Mouse (Mus musculus) fibroblast of lung, adult 2 months (primary cell): Measurements from ENCODE around the gene Cxcl12.
A peak's percentile ranks its signal among the peaks of the same experiment; 100 is the strongest.

ENCODE experiments used
- DNase-seq: peaks from one replicate; pipeline ENCODE4 v3.0.0-alpha.2; 2011; ENCODE audit warnings: low read depth

Cxcl12 gene

GRCm38 (mm10) chr6:117175113-117175793 lies 6.9 kb downstream of the Cxcl12 start:
- DNase-seq = no peak

DNA sequence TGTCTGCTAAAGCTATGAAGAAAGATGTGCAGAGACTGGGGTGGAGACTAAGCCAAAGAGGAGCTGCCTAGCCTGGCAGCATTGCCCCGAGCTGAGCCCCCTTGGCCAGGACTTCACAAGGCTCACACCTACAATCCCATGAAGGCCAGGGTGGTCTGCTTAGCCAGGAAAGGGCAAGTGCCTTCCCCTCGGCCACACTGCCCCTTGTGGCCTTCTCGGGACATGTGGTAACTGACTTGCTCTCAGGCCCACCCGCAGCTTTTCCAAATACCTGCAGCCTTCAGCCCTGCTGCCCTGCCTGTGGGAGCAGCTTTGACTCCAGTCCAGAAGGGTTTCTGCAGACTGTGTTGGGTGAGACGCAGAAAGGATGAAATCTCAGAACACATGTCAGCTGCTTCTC lies 8.1 kb downstream of the Cxcl12 start:
- DNase-seq = no peak

GRCm38 (mm10) chr6:117180303-117180702 lies 12.0 kb downstream of the Cxcl12 start:
- no peak for DNase-seq

- no peak for DNase-seq
These were observed 17.0 kb downstream of the Cxcl12 start for GRCm38 (mm10) chr6:117185381-117185780.

- DNase-seq = no peak
These were observed 22.1 kb downstream of the Cxcl12 start for GRCm38 (mm10) chr6:117190453-117190852.

DNA sequence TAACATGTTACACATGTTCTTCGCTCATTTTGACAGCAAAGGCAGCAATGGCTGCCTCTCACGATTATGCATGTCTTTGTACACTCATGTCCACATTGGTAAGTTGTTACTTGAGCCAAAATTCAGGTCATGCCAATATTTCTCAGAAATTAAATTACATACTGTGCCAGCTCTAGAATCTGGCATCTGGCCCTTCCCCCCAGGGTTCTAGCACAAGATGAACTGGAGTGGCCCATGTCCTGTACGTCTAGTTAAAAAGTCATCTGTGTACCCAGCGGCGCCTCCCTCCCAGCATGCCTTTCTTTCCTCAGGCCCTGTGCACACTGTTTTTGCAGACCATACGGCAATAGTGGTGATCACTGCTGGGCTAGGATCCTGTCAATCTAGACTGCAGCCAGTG lies 23.4 kb downstream of the Cxcl12 start:
- no peak for DNase-seq

- DNase-seq = no peak
These were observed 24.3 kb downstream of the Cxcl12 start for GRCm38 (mm10) chr6:117192678-117193077.

- no peak for DNase-seq
These were observed 26.9 kb downstream of the Cxcl12 start for GRCm38 (mm10) chr6:117195270-117195669.

- no peak for DNase-seq
These were observed 30.5 kb downstream of the Cxcl12 start for GRCm38 (mm10) chr6:117198871-117199270.

- DNase-seq = no peak
These were observed 31.4 kb downstream of the Cxcl12 start for GRCm38 (mm10) chr6:117199718-117200117.

DNA sequence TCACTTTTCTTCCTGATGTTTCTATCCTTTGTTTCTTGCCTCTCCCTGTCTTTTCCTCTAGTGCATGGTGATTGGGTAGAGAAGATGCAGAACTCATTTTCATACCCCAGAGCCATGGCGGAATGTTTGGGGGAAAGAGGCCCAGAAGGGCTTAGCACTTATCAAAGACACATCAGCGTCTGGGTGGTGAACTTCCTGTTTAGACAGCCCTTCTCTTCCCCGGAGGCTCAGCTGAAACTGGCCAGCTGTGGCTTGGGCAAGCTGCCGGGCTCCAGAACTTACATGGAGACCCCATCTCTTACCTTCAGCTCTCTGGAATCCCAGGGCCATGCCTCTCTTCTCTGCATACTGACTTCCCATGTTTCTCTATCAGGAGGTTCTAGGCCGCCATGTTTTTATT lies 32.6 kb downstream of the Cxcl12 start:
- DNase-seq = no peak

DNA sequence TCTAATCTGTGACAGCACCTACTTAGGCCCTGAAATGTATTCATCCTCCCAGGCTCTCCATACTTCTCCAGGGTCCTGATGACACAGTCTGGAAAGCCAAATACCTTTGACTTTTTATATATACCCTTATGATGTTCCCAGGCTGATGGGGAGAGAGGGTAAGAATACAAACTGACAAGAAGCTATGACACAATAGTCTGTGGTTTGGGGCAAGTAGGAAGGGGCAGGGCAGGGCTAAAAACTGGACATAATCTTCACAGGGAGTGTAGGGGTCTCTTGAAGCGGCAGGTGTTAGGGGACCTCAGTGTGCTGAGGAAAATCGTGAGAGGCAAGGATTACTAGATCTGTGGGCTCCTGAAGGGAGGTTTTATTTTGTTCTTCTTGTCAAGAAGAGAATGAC lies 33.1 kb downstream of the Cxcl12 start:
- DNase-seq = no peak

DNA sequence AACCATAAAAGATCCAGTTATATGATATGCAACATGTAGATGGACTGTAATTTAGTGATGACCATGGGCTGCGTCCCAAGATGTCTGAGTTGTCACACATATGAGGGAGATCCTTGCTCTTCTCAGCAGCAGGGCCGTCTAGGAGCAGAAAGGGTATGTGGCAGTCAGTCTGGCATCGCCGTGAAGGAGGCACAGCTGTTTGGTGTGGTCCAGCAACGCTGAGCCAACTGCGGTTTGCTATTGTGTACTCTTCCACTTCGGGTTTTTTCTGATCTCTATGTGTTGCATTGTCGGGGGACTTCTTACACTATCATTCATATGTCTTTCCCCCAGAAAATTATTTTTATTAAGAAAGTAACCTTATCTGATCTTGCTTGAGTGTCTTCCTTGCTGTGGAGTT lies 33.5 kb downstream of the Cxcl12 start:
- no peak for DNase-seq

DNA sequence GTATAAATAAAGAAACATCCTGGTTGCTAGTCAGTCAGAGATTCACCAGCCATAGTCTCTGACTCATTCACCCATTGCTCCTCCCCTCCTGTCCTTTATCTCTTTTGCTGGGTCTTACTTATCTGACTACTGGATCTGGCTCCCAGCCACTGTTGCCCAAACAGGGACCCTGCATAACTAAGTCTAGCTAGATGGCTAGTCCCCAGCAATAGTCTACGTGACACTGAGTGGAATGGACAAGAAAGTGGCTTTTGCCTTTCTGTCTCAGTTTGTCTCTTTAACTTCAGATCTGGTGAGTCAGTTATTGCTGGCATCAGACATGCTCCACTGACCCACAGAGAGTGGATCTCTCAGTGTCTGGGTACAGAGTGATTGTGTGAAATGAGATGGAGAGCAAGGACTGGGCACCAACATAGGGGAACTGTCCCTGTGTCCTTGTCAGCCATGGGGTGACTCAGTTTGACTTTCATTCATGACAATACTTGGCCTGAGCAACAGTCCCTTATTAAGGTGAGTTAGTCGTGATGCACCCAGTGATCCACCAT lies 34.6 kb downstream of the Cxcl12 start:
- no peak for DNase-seq

DNA sequence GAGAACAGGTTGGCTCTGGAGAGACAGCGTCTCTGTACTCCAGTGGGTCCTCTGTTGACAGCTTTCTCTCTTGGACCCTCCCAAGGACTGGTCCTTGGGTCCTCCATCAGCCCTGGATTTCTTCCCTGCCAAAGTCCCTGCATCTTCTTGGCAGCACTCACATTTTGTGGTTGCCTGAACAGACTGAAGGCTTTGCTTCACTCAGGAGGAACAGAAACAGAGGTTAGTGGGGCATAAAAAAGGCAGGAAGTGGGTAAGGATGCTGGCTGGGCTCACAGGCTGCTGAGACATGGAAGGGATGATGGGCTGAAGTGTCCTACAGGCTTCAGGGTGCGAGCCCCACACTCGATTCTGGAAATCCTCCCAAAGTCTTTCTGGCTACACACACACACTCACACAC lies 35.8 kb downstream of the Cxcl12 start:
- DNase-seq = no peak

GRCm38 (mm10) chr6:117206834-117207233 lies 38.5 kb downstream of the Cxcl12 start:
- no peak for DNase-seq

GRCm38 (mm10) chr6:117207289-117207688 lies 39.0 kb downstream of the Cxcl12 start:
- DNase-seq = peak; percentile 53

GRCm38 (mm10) chr6:117210086-117210485 lies 41.8 kb downstream of the Cxcl12 start:
- DNase-seq = no peak

- DNase-seq = no peak
These were observed 42.2 kb downstream of the Cxcl12 start for GRCm38 (mm10) chr6:117210536-117210935.

GRCm38 (mm10) chr6:117214506-117214905 lies 46.2 kb downstream of the Cxcl12 start:
- no peak for DNase-seq

- no peak for DNase-seq
These were observed 50.3 kb downstream of the Cxcl12 start for GRCm38 (mm10) chr6:117218442-117219299.

DNA sequence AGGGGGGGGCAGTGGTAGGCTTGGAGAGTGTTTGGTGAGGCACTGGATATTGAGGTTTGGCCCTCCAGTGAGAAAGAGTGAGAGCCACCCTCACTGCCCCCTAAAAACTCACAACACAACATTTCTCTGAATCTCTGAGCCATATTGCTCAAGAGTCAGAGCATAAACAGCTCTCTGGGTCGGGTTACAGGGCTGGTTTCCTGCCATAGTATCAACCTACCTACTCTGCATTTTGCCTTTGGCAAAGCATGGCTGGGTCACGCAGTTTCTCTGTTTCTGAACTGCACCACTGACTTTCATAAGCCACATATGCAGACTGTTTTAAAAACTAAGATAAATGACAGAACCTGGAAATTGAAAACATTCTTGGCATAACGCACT lies 51.0 kb downstream of the Cxcl12 start:
- peak; percentile 75 for DNase-seq

DNA sequence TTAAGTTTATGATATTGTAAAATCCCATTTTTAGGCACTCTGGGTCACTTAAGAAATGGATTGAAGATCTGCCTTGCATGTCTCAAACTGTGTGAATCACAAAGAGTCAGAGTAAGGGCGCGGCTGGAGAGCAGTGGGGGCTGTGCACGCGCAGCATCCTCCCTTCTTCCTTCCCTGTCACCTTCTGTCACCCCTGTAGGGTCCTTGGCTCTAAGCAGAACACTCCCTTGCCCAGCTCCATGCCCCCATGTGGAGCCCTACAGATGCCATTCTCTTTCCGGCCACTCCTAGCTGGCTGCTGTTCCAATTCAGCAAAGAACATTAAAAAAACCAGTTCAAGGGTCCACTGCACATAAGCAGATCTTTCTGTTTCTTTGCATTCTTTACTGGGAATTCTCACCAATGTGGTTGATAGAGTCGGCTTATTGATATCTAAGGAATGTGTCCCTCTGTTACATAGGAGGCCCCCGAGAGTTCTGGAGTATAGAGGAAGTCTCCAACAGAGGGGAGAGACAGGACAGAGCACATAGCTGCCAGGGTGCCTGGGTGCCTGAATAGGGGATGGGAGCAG lies 51.7 kb downstream of the Cxcl12 start:
- DNase-seq = no peak
